Mouse (Mus musculus) c-Kit-positive CD71-positive TER-119-negative erythroid progenitor cells, embryonic 14.5 days (primary cell): ENCODE measurements around the gene Afap1.

Experiments used
- DNase-seq: peaks from one replicate; pipeline ENCODE4 v3.0.0-alpha.2; 2013; ENCODE audit warnings: low read depth

The Afap1 gene

GRCm38 (mm10) chr5:35897147-35897546 lies 4.0 kb downstream of the Afap1 start:
- no peak for DNase-seq

DNA sequence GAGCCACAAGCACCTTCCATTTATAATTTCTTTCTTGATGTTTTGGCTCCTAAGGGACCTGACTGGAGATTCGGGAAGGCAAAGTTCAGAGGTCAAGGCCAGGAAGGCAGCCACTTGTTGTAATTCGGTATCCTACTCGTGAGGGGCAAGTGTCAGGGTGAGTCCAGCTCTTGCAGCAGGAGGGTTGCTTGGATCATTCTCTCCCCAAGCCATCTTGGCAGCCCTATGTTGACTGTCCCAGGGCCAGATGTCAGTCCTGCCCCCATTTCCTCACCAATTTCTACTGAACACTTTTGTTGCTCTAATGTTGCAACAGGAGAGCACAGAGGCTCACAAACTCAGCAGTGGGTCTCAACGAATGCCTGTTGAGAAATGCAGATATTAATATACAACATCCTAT lies 5.0 kb downstream of the Afap1 start:
- no peak for DNase-seq

DNA sequence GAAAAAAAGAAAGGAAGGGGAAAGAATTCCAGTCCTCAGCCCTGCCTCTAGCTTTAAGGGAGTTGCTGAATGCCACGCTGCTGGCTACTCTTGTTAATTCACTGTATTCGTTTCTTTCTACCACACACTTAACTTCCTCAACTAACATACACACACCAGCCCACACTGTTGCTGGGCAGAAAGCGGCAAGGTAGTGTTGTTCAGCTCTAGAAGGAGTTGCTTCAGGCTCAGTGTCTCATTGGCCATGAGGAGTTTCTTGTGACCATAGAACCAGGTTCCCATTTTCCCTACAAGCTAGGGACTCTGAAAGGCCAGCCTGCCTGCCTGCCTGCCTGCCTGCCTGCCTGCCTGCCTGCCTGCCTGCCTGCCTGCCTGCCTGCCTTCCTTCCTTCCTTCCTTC lies 5.9 kb downstream of the Afap1 start:
- no peak for DNase-seq

- DNase-seq = no peak
Measured at GRCm38 (mm10) chr5:35900401-35901225, 7.5 kb downstream of the Afap1 start.

GRCm38 (mm10) chr5:35901226-35901809 lies 8.2 kb downstream of the Afap1 start:
- DNase-seq = no peak

DNA sequence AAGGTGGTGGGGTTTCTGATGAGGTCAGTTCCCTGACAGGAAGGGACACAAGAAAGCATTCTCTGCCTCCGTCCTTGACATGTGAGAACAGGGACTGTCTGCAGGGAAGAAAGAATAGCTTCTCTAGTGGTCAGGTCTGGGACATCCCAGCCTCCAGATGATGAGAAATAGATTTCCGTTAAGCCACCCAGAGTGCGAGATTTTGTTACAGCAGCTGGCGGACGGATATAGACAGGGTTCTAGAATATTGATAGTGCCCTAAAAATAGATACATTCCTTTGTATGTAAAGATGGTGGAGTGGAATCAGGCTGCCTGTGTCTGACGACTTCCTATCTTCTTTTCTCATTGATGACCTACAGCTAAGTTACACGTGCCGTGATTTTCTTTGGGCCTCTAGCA lies 10.3 kb downstream of the Afap1 start:
- DNase-seq = no peak

DNA sequence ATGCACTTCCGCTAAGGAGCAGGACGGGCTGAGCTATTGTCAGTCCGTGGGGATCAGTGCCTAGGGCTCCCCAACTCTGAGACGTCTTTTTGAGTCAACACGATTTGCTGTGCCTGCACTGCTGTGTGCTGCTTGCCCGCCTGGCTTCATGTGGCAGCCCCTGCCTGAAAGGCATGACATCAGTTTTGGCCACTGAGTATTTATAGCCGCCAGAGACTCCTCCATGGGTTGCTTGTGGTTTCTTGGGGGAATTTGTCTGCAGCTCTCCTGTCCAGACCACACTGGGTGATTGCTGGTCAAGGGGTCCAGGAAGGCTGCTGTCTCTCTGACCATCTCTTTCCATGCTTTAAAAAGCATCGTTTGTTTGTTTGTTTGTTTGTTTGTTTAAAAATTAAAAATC lies 12.2 kb downstream of the Afap1 start:
- no peak for DNase-seq

GRCm38 (mm10) chr5:35907090-35907489 lies 14.0 kb downstream of the Afap1 start:
- DNase-seq = no peak

DNA sequence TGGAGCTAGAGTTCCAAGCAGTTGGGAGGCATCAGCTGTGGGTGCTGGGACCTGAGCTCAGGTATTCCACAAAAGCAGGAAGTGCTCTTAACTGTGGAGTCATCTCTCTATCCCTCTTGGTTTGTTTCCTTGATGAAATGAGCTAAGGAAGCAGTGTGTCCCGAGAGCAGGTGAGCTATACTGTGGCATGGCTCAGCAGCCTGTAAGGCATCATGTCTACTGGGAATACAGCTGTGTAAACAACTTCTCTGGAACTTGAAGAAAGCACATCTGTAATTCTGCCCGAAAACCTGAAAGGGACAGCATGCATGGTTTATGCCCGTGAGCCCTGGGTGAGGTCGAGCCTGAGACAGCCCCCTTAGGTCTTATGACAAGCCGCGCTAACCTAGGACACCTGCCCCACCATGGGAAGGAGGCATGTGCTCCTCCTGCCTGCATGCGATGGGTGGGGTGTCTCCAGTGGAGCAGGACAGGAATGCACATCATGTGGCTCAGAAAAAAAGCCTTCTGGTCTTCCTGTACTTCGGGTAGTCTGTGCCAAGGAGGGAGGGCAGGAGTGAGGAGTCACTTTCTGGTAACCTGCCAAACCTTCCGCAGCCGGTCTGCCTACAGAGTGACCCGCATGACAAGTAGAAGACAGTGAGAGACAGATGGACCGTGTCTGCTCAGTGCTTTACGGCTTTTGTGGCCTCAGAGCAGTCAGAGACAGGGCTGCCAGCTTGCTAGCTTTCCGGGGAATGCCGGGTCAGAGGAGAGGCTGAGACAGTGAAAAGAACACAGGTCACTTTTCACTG lies 14.7 kb downstream of the Afap1 start:
- no peak for DNase-seq

- DNase-seq = no peak
Measured at GRCm38 (mm10) chr5:35908626-35909443, 15.7 kb downstream of the Afap1 start.

DNA sequence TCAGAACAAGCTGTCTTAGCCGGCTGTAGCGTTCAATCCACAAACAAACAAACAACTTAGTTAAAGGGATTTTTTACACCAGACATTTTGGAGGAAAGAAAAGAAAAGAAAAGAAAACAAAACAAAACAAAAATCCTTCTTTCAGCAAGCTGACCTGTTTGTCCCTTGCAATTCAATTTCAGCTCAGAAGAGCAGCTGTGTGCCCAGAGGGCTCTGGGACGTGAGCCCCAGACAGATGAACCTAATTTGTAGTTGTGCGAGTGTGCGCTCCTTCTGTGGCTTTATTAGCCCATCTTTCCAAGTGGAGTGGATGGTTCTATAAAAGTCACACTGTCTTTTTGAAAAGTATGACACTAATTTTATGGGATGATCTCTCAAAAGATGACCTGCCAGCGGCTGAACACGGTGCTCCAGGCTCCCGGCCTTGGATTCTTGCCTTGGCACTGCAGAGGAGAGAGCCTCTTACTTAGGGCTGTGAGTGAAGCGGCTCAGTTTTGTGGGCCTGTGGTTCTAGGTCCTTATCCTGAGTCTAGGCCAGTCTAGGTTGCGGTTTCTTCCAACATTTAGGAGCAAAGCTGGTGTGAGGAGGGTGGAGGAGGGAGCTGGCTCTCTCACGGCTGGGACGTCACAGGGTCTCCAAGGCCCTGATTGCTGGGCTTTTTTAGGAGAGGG lies 22.6 kb downstream of the Afap1 start:
- no peak for DNase-seq

GRCm38 (mm10) chr5:35916666-35917065 lies 23.5 kb downstream of the Afap1 start:
- no peak for DNase-seq

DNA sequence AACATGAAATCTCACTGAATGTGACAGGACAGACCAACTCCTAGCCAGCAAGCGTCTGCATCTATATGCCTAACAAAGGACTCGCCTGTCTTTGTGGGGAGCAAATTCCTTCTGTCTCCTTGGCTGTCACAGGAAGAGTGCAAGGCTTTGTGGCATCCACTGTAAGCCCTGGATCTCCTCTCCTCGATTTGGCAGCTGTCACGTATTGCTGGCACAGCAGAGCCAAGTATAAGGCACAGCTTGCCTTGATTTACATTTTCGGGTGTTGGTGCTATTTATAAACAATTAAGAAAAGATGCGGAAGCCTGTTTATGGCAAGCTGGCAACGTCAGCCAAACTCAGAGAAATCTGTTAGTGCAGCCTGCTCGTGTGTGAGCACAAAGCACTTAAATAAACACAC lies 25.3 kb downstream of the Afap1 start:
- DNase-seq = no peak

- DNase-seq = no peak
Measured at GRCm38 (mm10) chr5:35920076-35920475, 27.0 kb downstream of the Afap1 start.

- DNase-seq = no peak
Measured at GRCm38 (mm10) chr5:35920557-35920956, 27.4 kb downstream of the Afap1 start.

DNA sequence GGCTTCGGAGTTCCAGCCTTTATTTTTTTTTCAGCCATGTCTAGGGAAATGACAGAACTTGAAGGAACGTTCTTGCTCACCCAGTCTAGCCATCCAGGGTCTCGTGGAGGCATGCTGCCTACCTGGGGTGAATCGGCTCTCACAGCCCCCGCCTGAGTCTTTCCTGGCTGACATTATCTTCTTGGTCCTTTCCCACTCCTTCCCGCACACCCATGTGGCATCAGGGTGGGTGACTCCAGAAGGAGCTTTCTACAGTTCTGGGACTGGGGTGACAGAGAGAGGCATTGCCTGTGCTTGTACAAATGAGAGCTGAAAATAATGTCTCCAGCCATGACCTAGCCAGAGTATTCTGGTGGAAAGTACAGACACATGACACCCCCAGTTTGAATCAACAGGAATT lies 28.0 kb downstream of the Afap1 start:
- no peak for DNase-seq

DNA sequence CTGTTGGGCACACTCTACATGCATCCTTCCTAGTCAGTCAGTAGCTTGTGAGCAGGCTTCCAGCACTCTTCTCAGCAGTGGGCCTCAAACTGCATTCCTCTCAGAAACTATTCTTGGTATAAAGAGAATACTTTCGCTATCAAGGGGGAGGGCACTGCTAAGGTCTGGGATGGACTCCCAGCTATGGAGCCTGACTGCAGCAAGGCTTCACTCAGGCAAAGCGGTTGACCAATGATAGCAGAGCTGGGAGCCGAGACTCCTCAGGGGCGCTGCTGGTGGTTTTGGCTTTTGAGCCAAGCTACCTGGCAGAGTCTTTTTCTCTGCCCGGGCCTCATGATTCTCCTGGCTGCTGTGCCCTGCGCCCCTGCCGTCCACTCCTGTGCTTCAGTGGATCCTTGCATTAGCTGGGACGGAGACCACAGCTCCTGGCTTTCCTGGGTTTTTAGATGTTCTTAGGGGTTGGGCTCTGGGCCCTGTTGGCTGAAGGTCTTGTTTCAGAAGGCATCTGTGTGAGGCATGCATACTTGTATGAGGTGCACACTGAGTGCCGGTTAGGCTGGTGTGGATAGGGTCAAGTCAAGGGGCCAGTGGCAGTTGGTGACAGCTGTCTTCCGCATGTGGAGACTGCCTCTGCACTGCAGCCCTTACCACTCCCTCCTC lies 28.6 kb downstream of the Afap1 start:
- DNase-seq = no peak

GRCm38 (mm10) chr5:35923448-35923847 lies 30.3 kb downstream of the Afap1 start:
- no peak for DNase-seq

- DNase-seq = no peak
Measured at GRCm38 (mm10) chr5:35925171-35925634, 32.1 kb downstream of the Afap1 start.

GRCm38 (mm10) chr5:35926511-35926910 lies 33.4 kb downstream of the Afap1 start:
- DNase-seq = no peak

DNA sequence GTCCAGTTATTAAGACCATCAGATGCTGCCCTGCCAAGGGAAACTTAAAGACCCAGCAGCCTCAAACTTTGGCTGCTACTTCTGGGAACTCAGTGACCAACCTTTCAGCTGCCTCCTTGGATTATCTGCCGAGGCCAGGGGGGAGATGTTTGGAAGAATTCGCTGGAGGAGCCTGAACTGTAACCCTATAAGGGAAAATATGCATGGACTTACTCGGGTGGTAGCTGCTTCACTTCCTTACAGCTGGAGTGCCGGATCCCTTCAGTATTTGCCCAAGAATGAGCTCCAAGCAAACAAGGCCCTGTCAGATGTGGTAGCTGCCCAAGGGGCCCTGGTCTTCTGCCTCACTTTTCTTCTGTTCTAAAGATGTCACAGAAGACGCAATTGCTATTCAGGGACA lies 38.2 kb downstream of the Afap1 start:
- DNase-seq = no peak
